ENCODE assay signal across 11 mouse cellular contexts in genomic region chr9:62091604-62092003, GRCm38 (mm10). TPM values are rescaled to one million over a fixed set of nuclear protein-coding genes. Genes with fewer than 3 reads are reported as not detected.
A peak's percentile ranks its signal among the peaks of the same experiment; 100 is the strongest.
DNase-seq lines count a peak whose midpoint lies in the region; ATAC-seq and TF ChIP-seq lines count a peak whose summit lies in the region.
"Had no signal": no experiment of that assay in that cellular context is flagged by ENCODE, and none has a peak within 500 bp of the region (broad histone marks: within the 10 kb centered on the region; RNA-seq: fewer than 3 reads in every experiment).

No protein-coding gene starts in this region.

- no peaks in the 10 kb centered on the region for H3K27me3 ChIP-seq in lung, postnatal 0 days (replicated peaks; ENCODE audit: insufficient read depth, low read length)

- TF ChIP-seq CTCF in lung, postnatal 0 days (IDR thresholded peaks at IDR 0.05), result no peak

- TF ChIP-seq EP300 in lung, postnatal 0 days (IDR thresholded peaks at IDR 0.05), result peak; percentile 32; the same call in 1 of the 2 replicates

- no peaks in the 10 kb centered on the region for H3K36me3 ChIP-seq in lung, postnatal 0 days (ENCODE audit: insufficient read depth, low read length)
- H3K36me3 ChIP-seq: embryonic facial prominence, embryonic 10.5 days had no signal

- WGBS in lung, postnatal 0 days, result 57% methylated on average over 5 of the region's 5 CpGs

- peak; percentile 60 for ATAC-seq in lung, postnatal 0 days
- ATAC-seq in erythroid progenitor cell, adult 5-6 weeks (replicated peaks; ENCODE audit: low FRiP score, poor library complexity, severe bottlenecking), result no peak
- ATAC-seq in frontal cortex, adult (ENCODE audit: low TSS enrichment), result no peak
- ATAC-seq: forebrain, embryonic 14.5 days had no signal

- H3K4me3 ChIP-seq in lung, postnatal 0 days (ENCODE audit: low read depth, low read length), result no peak overlapping the region
- H3K4me3 ChIP-seq: embryonic facial prominence, embryonic 10.5 days had no signal

- peak; percentile 9 for DNase-seq in kidney, adult 11 months
- DNase-seq in kidney, postnatal 4 days, result no peak
- DNase-seq in Muller cell, postnatal 12 days (ENCODE audit: inconsistent ontology term), result peak; percentile 81
- peak; percentile 27 for DNase-seq in brain, adult 2 months (ENCODE audit: low read depth, low spot score)
- peak; percentile 81 for DNase-seq in lung, postnatal 0 days (ENCODE audit: low spot score)
- DNase-seq in c-Kit-positive CD71-positive TER-119-positive erythroid progenitor cells, embryonic 14.5 days (ENCODE audit: low spot score), result no peak
- DNase-seq: thymus, postnatal 4 days had no signal

- H3K4me2 ChIP-seq in lung, postnatal 0 days (replicated peaks; ENCODE audit: low read depth, low read length), result no peak overlapping the region

- H3K9ac ChIP-seq in lung, postnatal 0 days (replicated peaks; ENCODE audit: low read depth), result no peak overlapping the region

- no peaks in the 10 kb centered on the region for H3K9me3 ChIP-seq in lung, postnatal 0 days (ENCODE audit: low read length)
- H3K9me3 ChIP-seq: embryonic facial prominence, embryonic 10.5 days had no signal

- H3K4me1 ChIP-seq in lung, postnatal 0 days (ENCODE audit: insufficient read depth, low read depth, low read length), result no peaks in the 10 kb centered on the region

- no peak overlapping the region for H3K27ac ChIP-seq in lung, postnatal 0 days (ENCODE audit: low read length)
- H3K27ac ChIP-seq: embryonic facial prominence, embryonic 10.5 days had no signal

RNA-seq across cellular contexts. Expression of gene Glce, which starts 30.9 kb away (rescaled TPM):
- polyA plus RNA-seq in lung, postnatal 0 days (2015; fragmentation: Nextera tagmentation; extraction: Ambion mirVana), result 8.5 and 9.6 TPM in 2 replicates
- 0.42 and 0.72 TPM in 2 replicates for total RNA-seq in erythroid progenitor cell, adult 5-6 weeks (2015; ENCODE audit: low replicate concordance)
- 0.08 and 2.1 TPM in 2 replicates for total RNA-seq in erythroid progenitor cell, adult 5-6 weeks (2017; ENCODE audit: low replicate concordance)

Comparison
In these comparisons a context has a peak if more than half of its experiments do, and no peak if none do; other contexts are left out.
1. DNase-seq: peak in kidney, adult 11 months (single experiment), Muller cell, postnatal 12 days (single experiment), brain, adult 2 months (single experiment) and lung, postnatal 0 days (single experiment); none in kidney, postnatal 4 days (0 of 2) and c-Kit-positive CD71-positive TER-119-positive erythroid progenitor cells, embryonic 14.5 days (single experiment).